Mouse (Mus musculus) liver, adult 2 months (tissue): ENCODE measurements around the gene Rhot2. TPM values are rescaled to one million over a fixed set of nuclear protein-coding genes. Genes with fewer than 3 reads are reported as not detected.
A peak's percentile ranks its signal among the peaks of the same experiment; 100 is the strongest.

Source experiments
- DNase-seq: peaks from one replicate; pipeline ENCODE4 v3.0.0-alpha.2; 2011; ENCODE audit warnings: low read depth, low spot score; ENCODE audit errors: extremely low read depth
- H3K27ac ChIP-seq: fragments of 200-500 bp; replicated peaks from 2 replicates; pipeline ENCODE4 v1.5.1; 2012; ENCODE audit warnings: low read depth, mild to moderate bottlenecking, control low read depth, inconsistent platforms, low read length; ENCODE audit not compliant: insufficient read depth
- H3K27me3 ChIP-seq: fragments of 200-500 bp; 2 replicates; pipeline ENCODE4 v1.6.1; 2012; ENCODE audit warnings: mild to moderate bottlenecking, moderate library complexity, low read length, inconsistent platforms; ENCODE audit not compliant: control insufficient read depth, insufficient read depth
- H3K36me3 ChIP-seq: fragments of 200-500 bp; 2 replicates; pipeline ENCODE4 v1.6.1; 2012; ENCODE audit warnings: low read length, inconsistent platforms; ENCODE audit not compliant: control insufficient read depth, insufficient read depth
- H3K4me1 ChIP-seq: fragments of 200-500 bp; 2 replicates; pipeline ENCODE4 v1.6.1; 2011; ENCODE audit warnings: low read length; ENCODE audit not compliant: control insufficient read depth, insufficient read depth
- H3K4me3 ChIP-seq: fragments of 200-500 bp; 2 replicates; pipeline ENCODE4 v1.5.1; 2011; ENCODE audit warnings: low read depth, mild to moderate bottlenecking, control low read depth, low read length, moderate library complexity; ENCODE audit not compliant: insufficient read depth
- H3K79me2 ChIP-seq: fragments of 200-500 bp; 2 replicates; pipeline ENCODE4 v1.6.1; 2012; ENCODE audit warnings: inconsistent platforms, mild to moderate bottlenecking, low read length, moderate library complexity; ENCODE audit not compliant: control insufficient read depth, insufficient read depth
- H3K9ac ChIP-seq: fragments of 200-500 bp; 2 replicates; pipeline ENCODE4 v1.6.1; 2012; ENCODE audit warnings: low read depth, mild to moderate bottlenecking, control low read depth, inconsistent platforms, low read length
- CTCF ChIP-seq: fragments of 200-500 bp; IDR thresholded peaks from 2 replicates; pipeline ENCODE4 v1.5.1; 2011; ENCODE audit warnings: low read depth, low read length, control low read depth
- POLR2A ChIP-seq: fragments of 200-500 bp; IDR thresholded peaks from 2 replicates; pipeline ENCODE4 v1.6.1; 2011; ENCODE audit warnings: low read length, control low read depth; ENCODE audit not compliant: insufficient read depth; ENCODE audit errors: extremely low read depth
- WGBS: fragments of 180-500 bp; shearing (Covaris S2); methylation state at CpG from one replicate; pipeline ENCODE4 v1.1.7; 2018; 5-methylcytosine and 5-hydroxymethylcytosine counted together
- polyA plus RNA-seq: library from polyadenylated mRNA; depleted of rRNA; stranded (reverse); fragments of >200 nt; gene quantifications from 2 replicates; pipeline ENCODE4 v1.2.3, GENCODE M21; 2012
- total RNA-seq: library from RNA; depleted of rRNA; stranded (reverse); fragments of >200 nt; gene quantifications from 2 replicates; pipeline ENCODE4 v1.2.3, GENCODE M21; 2014

Rhot2 gene
- total and polyA plus RNA-seq, 2 experiments = 18.0 to 71.1 TPM

GRCm38 (mm10) chr17:25877025-25877424 is 32.4 kb upstream of the Rhot2 start:
- Histone ChIP-seq H3K9ac (no peak overlapping the region), H3K4me3 (no peak overlapping the region), H3K36me3 (no peaks in the 10 kb centered on the region), H3K27me3 (no peaks in the 10 kb centered on the region), H3K4me1 (peaks cover 22% of the 10 kb centered on the region), H3K27ac (peak overlapping the region; percentile 33), H3K79me2 (peaks cover 7% of the 10 kb centered on the region; the same call in 1 of the 2 replicates)
- TF ChIP-seq POLR2A (no peak), CTCF (no peak)
- 76% methylated on average over 3 of the region's 3 CpGs for WGBS
- DNase-seq = no peak

- Histone ChIP-seq H3K27ac (peak overlapping the region; percentile 91), H3K4me3 (peak overlapping the region; percentile 81)
- DNase-seq = peak; percentile 96
These were observed 31.8 kb upstream of the Rhot2 start for GRCm38 (mm10) chr17:25876347-25876915.

GRCm38 (mm10) chr17:25875171-25876136 is 30.8 kb upstream of the Rhot2 start:
- WGBS = under 1% methylated on average over 59 of the region's 59 CpGs
- peaks cover 11% of the 10 kb centered on the region for H3K4me1 ChIP-seq
- peak overlapping the region; percentile 81 for H3K4me3 ChIP-seq
- no peaks in the 10 kb centered on the region for H3K36me3 ChIP-seq
- peak overlapping the region; percentile 91 for H3K27ac ChIP-seq
- H3K9ac ChIP-seq = peak overlapping the region; percentile 87
- TF ChIP-seq POLR2A (peak; percentile 88), CTCF (no peak; the same call in 1 of the 2 replicates)
- peaks cover 7% of the 10 kb centered on the region; the same call in 1 of the 2 replicates for H3K79me2 ChIP-seq
- H3K27me3 ChIP-seq = no peaks in the 10 kb centered on the region
- DNase-seq = peak; percentile 80

More at GRCm38 (mm10) chr17:25876347-25876915, 31.8 kb upstream of the Rhot2 start:
- peaks cover 7% of the 10 kb centered on the region; the same call in 1 of the 2 replicates for H3K79me2 ChIP-seq
- H3K36me3 ChIP-seq = no peaks in the 10 kb centered on the region
- WGBS = 26% methylated on average over 10 of the region's 10 CpGs
- H3K9ac ChIP-seq = peak overlapping the region; percentile 87
- no peaks in the 10 kb centered on the region for H3K27me3 ChIP-seq
- H3K4me1 ChIP-seq = peaks cover 19% of the 10 kb centered on the region
- no peak for TF ChIP-seq POLR2A
- no peak for TF ChIP-seq CTCF

- no peaks in the 10 kb centered on the region for H3K27me3 ChIP-seq
- H3K4me3 ChIP-seq = peak within 1 kb of the TSS; percentile 81
- H3K27ac ChIP-seq = peak within 1 kb of the TSS; percentile 91
- WGBS = under 1% methylated on average over 25 of the region's 25 CpGs
- TF ChIP-seq POLR2A (no peak), CTCF (no peak)
- peaks cover 8% of the 10 kb centered on the region for H3K4me1 ChIP-seq
- peak within 1 kb of the TSS; percentile 87 for H3K9ac ChIP-seq
- DNase-seq = no peak
- H3K79me2 ChIP-seq = peaks cover 7% of the 10 kb centered on the region; the same call in 1 of the 2 replicates
- H3K36me3 ChIP-seq = no peaks in the 10 kb centered on the region
These were observed 30.1 kb upstream of the Rhot2 start, which contains the start of gene Mettl26 for GRCm38 (mm10) chr17:25874721-25875170. Gene Mettl26, plus strand, starts transcription at chr17:25875074.

GRCm38 (mm10) chr17:25874148-25874720 is 29.6 kb upstream of the Rhot2 start:
- DNase-seq = no peak
- H3K27me3 ChIP-seq = no peaks in the 10 kb centered on the region
- no peak for TF ChIP-seq CTCF
- TF ChIP-seq POLR2A = no peak
- H3K79me2 ChIP-seq = peaks cover 7% of the 10 kb centered on the region; the same call in 1 of the 2 replicates
- H3K4me3 ChIP-seq = peak overlapping the region; percentile 59
- H3K4me1 ChIP-seq = peaks cover 8% of the 10 kb centered on the region
- H3K9ac ChIP-seq = peak overlapping the region; percentile 60
- peak overlapping the region; percentile 25; the same call in 1 of the 2 replicates for H3K27ac ChIP-seq
- 21% methylated on average over 14 of the region's 14 CpGs for WGBS
- no peaks in the 10 kb centered on the region for H3K36me3 ChIP-seq
